Mouse (Mus musculus) gastrocnemius, adult 18-20 months (tissue): ENCODE data around the gene Sco2. TPM values are rescaled to one million over a fixed set of nuclear protein-coding genes. Genes with fewer than 3 reads are reported as not detected.

ENCODE experiments used
- DNase-seq: peaks from one replicate; pipeline ENCODE4 v3.0.0; 2021; ENCODE audit warnings: low spot score
- long read RNA-seq, 2 experiments: library from polyadenylated mRNA; stranded (forward); transcript quantifications; one replicate each; pipeline ENCODE4 v2.0.0; 2021
- total RNA-seq, 2 experiments: library from RNA; stranded (reverse); gene quantifications; 2 replicates each; pipeline ENCODE4 v1.2.3; 2021

The Sco2 gene
- total RNA-seq = 10 to 100 TPM; 12.4 to 13.9 TPM
- long read RNA-seq, experiment 1, transcript Sco2-201 (3 exons, 1,145 nt) = major isoform, 7 of 12 reads
- long read RNA-seq, experiment 1, partial matches to known transcripts = 5 of 12 reads
- long read RNA-seq, experiment 1, other reads (novel, unspliced or antisense) = 0 of 12 reads
- long read RNA-seq, experiment 2, transcript Sco2-201 (3 exons, 1,145 nt) = major isoform, 6 of 8 reads
- long read RNA-seq, experiment 2, partial matches to known transcripts = 2 of 8 reads
- long read RNA-seq, experiment 2, other reads (novel, unspliced or antisense) = 0 of 8 reads

- DNase-seq = peak; percentile 91
Observed at GRCm38 (mm10) chr15:89373762-89374248, at the start of gene Sco2. Sco2 (minus strand) TSS chr15:89373846.

GRCm38 (mm10) chr15:89421938-89422337, 48.3 kb upstream of the Sco2 start:
- no peak for DNase-seq

- DNase-seq = peak; percentile 49
Observed at GRCm38 (mm10) chr15:89415282-89415681, 41.6 kb upstream of the Sco2 start.

GRCm38 (mm10) chr15:89410118-89410517, 36.5 kb upstream of the Sco2 start, which contains the start of gene Syce3:
Syce3 (minus strand) TSS chr15:89410503.
- no peak for DNase-seq

DNA sequence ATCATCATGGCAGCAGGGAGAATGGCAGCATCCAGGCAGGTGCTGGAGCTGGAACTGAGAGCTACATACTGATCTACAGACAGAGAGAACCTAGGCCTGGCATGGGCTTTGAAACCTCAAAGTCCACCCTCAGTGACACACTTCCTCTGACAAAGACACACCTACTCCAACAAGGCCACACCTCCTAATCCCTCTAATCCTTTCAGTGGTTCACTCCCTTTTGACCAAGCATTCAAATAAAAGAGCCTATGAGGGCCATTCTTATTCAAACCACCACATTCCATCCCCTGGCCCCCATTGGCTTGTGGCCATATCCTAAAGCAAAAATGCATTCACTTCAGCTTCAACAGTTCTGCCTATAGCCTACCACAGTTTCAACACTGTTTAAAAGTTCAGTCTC, 33.0 kb upstream of the Sco2 start:
- no peak for DNase-seq

GRCm38 (mm10) chr15:89404831-89405623, 31.4 kb upstream of the Sco2 start:
- no peak for DNase-seq

GRCm38 (mm10) chr15:89402471-89402870, 28.8 kb upstream of the Sco2 start:
- DNase-seq = no peak

- DNase-seq = no peak
Observed at GRCm38 (mm10) chr15:89399716-89400115, 26.1 kb upstream of the Sco2 start.

DNA sequence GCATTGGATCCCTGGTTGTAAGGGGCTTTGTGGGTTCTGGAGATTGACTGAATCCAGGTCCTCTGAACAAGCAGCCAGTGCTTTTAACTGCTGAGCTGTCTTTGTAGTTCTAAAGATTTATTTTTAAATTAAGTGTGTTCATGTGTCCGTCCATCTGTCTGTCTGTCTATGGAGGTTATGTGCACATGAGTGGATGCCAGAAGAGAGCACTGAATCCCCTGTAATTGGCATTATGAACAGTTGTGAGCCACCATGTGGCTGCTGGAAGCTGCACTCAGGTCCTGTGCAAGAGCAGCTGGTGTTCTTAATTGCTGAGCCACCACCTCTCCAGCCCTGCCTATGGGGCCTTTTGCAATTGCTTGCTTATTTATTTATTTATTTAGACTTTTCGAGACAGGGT, 24.5 kb upstream of the Sco2 start:
- no peak for DNase-seq

GRCm38 (mm10) chr15:89396883-89397282, 23.2 kb upstream of the Sco2 start:
- no peak for DNase-seq

DNA sequence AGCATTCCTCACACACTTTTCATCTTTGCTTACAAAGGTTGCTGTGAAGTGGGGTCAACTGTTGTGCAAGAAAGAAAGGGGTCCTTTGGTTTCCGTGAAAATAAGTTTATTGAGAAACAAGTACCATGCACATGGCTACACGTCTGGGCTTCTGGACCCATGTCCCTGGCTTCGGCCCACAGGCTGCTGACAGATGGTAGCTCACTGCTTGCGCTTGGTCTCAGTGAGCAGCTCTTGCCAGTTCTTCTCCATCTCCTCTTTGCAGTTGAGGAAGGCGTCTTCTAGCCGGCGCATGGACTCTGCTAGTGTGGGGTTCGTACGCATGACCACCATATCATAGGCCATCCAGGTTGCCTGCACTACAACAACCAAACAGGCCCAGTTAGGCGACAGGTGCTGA, 16.4 kb upstream of the Sco2 start:
- no peak for DNase-seq

GRCm38 (mm10) chr15:89387127-89387526, 13.5 kb upstream of the Sco2 start:
- no peak for DNase-seq

- DNase-seq = no peak
Observed at GRCm38 (mm10) chr15:89384617-89385016, 11.0 kb upstream of the Sco2 start, which contains the start of gene Klhdc7b. Klhdc7b (plus strand) TSS chr15:89384917.

DNA sequence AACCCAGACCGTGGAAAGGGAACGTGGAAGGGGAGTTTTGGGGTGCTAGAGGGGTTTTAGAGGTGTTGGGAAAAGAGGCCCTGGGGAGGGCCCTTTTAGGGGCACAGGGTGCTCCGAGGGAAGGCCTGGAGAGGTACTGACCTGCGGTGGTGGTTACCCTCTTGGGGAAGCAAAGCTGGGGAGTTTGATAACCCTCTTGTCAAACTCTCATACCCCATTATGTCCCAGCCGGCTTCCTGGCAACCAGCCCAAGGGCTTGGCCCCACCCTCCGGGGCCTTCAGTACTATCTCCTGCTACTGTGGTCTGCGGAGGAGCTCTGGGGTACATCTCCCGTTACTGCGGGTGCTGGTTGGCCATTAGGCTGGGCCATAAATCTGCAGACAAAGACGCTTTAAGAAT, 5.8 kb upstream of the Sco2 start:
- DNase-seq = no peak

GRCm38 (mm10) chr15:89378831-89379401, 5.3 kb upstream of the Sco2 start, which contains the start of gene Odf3b:
Odf3b (minus strand) TSS chr15:89379282.
- no peak for DNase-seq

DNA sequence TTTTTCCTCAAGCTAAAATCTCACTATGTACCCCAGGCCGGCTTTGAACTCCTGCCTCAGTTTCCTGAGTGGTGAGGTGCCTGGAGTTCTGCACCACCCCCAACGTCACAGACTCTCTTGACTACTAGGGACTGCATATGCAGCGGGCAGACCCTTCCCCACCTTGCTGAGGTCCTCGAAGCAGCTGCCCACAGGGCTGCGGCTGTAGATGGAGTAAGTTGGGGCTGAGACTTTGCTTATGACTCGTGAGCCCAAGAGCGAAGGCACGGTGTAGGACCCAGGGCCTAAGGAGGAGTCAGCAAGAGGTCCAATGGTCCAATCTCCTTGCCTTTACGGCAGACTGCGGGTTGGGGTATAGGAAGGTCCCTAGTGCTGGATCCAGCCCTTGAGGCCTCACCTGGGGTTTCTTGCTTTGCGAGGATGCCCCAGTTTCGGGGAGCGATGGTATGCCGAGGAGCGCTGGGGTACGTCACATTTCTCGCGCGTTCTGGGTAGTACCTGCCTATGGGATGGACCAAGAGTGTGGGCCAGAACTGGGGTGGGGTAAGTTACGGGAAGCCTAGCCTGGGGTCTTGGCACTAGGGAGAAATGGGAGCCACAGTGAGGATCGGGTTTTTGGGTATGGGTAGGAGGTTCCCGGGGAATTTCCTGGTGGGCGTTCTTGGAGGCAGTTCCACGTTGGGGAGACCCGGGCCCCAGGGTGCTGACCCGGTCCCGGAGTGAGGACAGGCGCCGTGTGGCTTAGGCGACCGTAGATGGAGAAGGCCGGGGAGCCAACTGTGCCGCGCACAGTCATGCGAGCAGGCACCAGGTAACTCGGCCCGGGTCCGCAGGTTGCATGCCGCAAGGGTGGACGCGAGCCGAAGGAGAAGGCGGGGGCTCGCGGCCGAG, 4.5 kb upstream of the Sco2 start:
- no peak for DNase-seq

- no peak for DNase-seq
Observed at GRCm38 (mm10) chr15:89377362-89377761, 3.7 kb upstream of the Sco2 start.

GRCm38 (mm10) chr15:89376957-89377356, 3.3 kb upstream of the Sco2 start, which contains the start of gene Tymp:
Tymp (minus strand) TSS chr15:89377039.
- no peak for DNase-seq

GRCm38 (mm10) chr15:89376040-89376439, 2.4 kb upstream of the Sco2 start:
- no peak for DNase-seq

GRCm38 (mm10) chr15:89374801-89375534, 1.3 kb upstream of the Sco2 start:
- DNase-seq = no peak
